Mouse (Mus musculus) MEL (cell line): Measurements from ENCODE around the gene Nemp1. TPM values are rescaled to one million over a fixed set of nuclear protein-coding genes. Genes with fewer than 3 reads are reported as not detected.

Experiments
- DNase-seq: peaks from one replicate; pipeline ENCODE4 v3.0.0; 2011; ENCODE audit warnings: low read depth, low spot score
- H3K27ac ChIP-seq: 2 replicates; pipeline ENCODE4 v1.5.1; 2012; ENCODE audit warnings: low read depth, mild to moderate bottlenecking, control low read depth, low read length, moderate library complexity; ENCODE audit not compliant: control insufficient read depth
- H3K27me3 ChIP-seq, 2 experiments: fragments of 150-350 bp in 1 of 2; sonication (generic) in 1 of 2; 2 replicates each; pipeline ENCODE4 v1.6.1; 2012; ENCODE audit warnings: low read length in 2 of 2, mild to moderate bottlenecking in 2 of 2, improper control_type of control experiment in 1 of 2, moderate library complexity in 1 of 2; ENCODE audit not compliant: insufficient read depth in 2 of 2, control insufficient read depth in 1 of 2
- H3K36me3 ChIP-seq, 2 experiments: 2 replicates each; pipeline ENCODE4 v1.6.1; 2012 to 2014; ENCODE audit warnings: low read length in 2 of 2, improper control_type of control experiment in 1 of 2, inconsistent platforms in 1 of 2, mild to moderate bottlenecking in 1 of 2; ENCODE audit not compliant: insufficient read depth in 2 of 2, control insufficient read depth in 1 of 2
- H3K4me1 ChIP-seq, 2 experiments: fragments of 150-350 bp in 1 of 2; sonication (generic) in 1 of 2; 2 replicates each; pipeline ENCODE4 v1.6.1; 2012; ENCODE audit warnings: low read length in 2 of 2, improper control_type of control experiment in 1 of 2, mild to moderate bottlenecking in 1 of 2; ENCODE audit not compliant: insufficient read depth in 2 of 2, control insufficient read depth in 1 of 2
- H3K4me3 ChIP-seq, 2 experiments: fragments of 150-350 bp in 1 of 2; sonication (generic) in 1 of 2; 2 replicates each; pipeline ENCODE4 v1.5.1; 2012; ENCODE audit warnings: low read depth in 2 of 2, low read length in 2 of 2, mild to moderate bottlenecking in 2 of 2, moderate library complexity in 2 of 2, control low read depth in 1 of 2, improper control_type of control experiment in 1 of 2; ENCODE audit not compliant: control insufficient read depth in 1 of 2, insufficient read depth in 1 of 2
- H3K79me2 ChIP-seq: 2 replicates; pipeline ENCODE4 v1.6.1; 2012; ENCODE audit warnings: mild to moderate bottlenecking, low read length, moderate library complexity; ENCODE audit not compliant: control insufficient read depth, poor library complexity, insufficient read depth
- H3K9ac ChIP-seq: 2 replicates; pipeline ENCODE4 v1.6.1; 2012; ENCODE audit warnings: low read depth, mild to moderate bottlenecking, control low read depth, low read length, moderate library complexity; ENCODE audit not compliant: control insufficient read depth, poor library complexity, severe bottlenecking
- H3K9me3 ChIP-seq: fragments of 150-350 bp; sonication (generic); replicated peaks from 2 replicates; pipeline ENCODE4 v1.6.1; 2012; ENCODE audit warnings: mild to moderate bottlenecking, low read length, improper control_type of control experiment, moderate library complexity; ENCODE audit not compliant: insufficient read depth
- BHLHE40 ChIP-seq: IDR thresholded peaks from 2 replicates; pipeline ENCODE4 v1.6.1; 2012; ENCODE audit warnings: low read depth, mild to moderate bottlenecking, inconsistent platforms, low read length, improper control_type of control experiment, borderline replicate concordance
- CHD1 ChIP-seq: IDR thresholded peaks from 2 replicates; pipeline ENCODE4 v1.6.1; 2012; ENCODE audit warnings: low read depth, mild to moderate bottlenecking, inconsistent platforms, low read length, improper control_type of control experiment
- CHD2 ChIP-seq: IDR thresholded peaks from 2 replicates; pipeline ENCODE4 v1.6.1; 2011; ENCODE audit warnings: low read length, improper control_type of control experiment
- CTCF ChIP-seq, 3 experiments: IDR thresholded peaks in 2 of 3; conservative IDR thresholded peaks in 1 of 3; 2 replicates each; pipeline ENCODE4 v1.5.1; 2011 to 2012; ENCODE audit warnings: low read length in 3 of 3, low read depth in 2 of 3, mild to moderate bottlenecking in 2 of 3, improper control_type of control experiment in 1 of 3, inconsistent platforms in 1 of 3, mixed read lengths in 1 of 3, moderate library complexity in 1 of 3; ENCODE audit not compliant: control insufficient read depth in 1 of 3, insufficient read depth in 1 of 3, poor library complexity in 1 of 3, severe bottlenecking in 1 of 3
- E2F4 ChIP-seq: IDR thresholded peaks from 2 replicates; pipeline ENCODE4 v1.6.1; 2011; ENCODE audit warnings: low read depth, low read length, improper control_type of control experiment, borderline replicate concordance
- ELF1 ChIP-seq: IDR thresholded peaks from 2 replicates; pipeline ENCODE4 v1.6.1; 2014; ENCODE audit warnings: low read depth, mild to moderate bottlenecking, inconsistent platforms, low read length, improper control_type of control experiment, moderate library complexity
- EP300 ChIP-seq, 2 experiments: IDR thresholded peaks; 2 replicates each; pipeline ENCODE4 v1.6.1; 2011; ENCODE audit warnings: improper control_type of control experiment in 2 of 2, low read length in 2 of 2, low read depth in 1 of 2, mild to moderate bottlenecking in 1 of 2
- ETS1 ChIP-seq: IDR thresholded peaks from 2 replicates; pipeline ENCODE4 v1.6.1; 2012; ENCODE audit warnings: low read depth, mild to moderate bottlenecking, inconsistent platforms, low read length, improper control_type of control experiment, moderate library complexity
- GABPA ChIP-seq: IDR thresholded peaks from 2 replicates; pipeline ENCODE4 v1.6.1; 2012; ENCODE audit warnings: low read depth, mild to moderate bottlenecking, inconsistent platforms, low read length, improper control_type of control experiment, moderate library complexity
- HCFC1 ChIP-seq: IDR thresholded peaks from 2 replicates; pipeline ENCODE4 v1.6.1; 2012; ENCODE audit warnings: low read depth, mild to moderate bottlenecking, inconsistent platforms, low read length, improper control_type of control experiment, moderate library complexity
- JUND ChIP-seq: IDR thresholded peaks from 2 replicates; pipeline ENCODE4 v1.6.1; 2011; ENCODE audit warnings: low read depth, mild to moderate bottlenecking, improper control_type of control experiment, low read length
- KAT2A ChIP-seq: conservative IDR thresholded peaks from 2 replicates; pipeline ENCODE4 v1.6.1; 2012; ENCODE audit warnings: low read depth, low read length, improper control_type of control experiment, inconsistent platforms
- MAZ ChIP-seq: IDR thresholded peaks from 2 replicates; pipeline ENCODE4 v1.6.1; 2012; ENCODE audit warnings: low read depth, mild to moderate bottlenecking, inconsistent platforms, low read length, improper control_type of control experiment
- MEF2A ChIP-seq: IDR thresholded peaks from 2 replicates; pipeline ENCODE4 v1.6.1; 2014; ENCODE audit warnings: low read depth, mild to moderate bottlenecking, inconsistent platforms, low read length, improper control_type of control experiment; ENCODE audit not compliant: poor library complexity, insufficient replicate concordance, severe bottlenecking; ENCODE audit errors: extremely low read depth
- MXI1 ChIP-seq: IDR thresholded peaks from 2 replicates; pipeline ENCODE4 v1.6.1; 2011; ENCODE audit warnings: mild to moderate bottlenecking, low read depth, low read length, improper control_type of control experiment
- MYB ChIP-seq: IDR thresholded peaks from 2 replicates; pipeline ENCODE4 v1.6.1; 2011; ENCODE audit warnings: mild to moderate bottlenecking, low read depth, low read length, improper control_type of control experiment
- MYC ChIP-seq: IDR thresholded peaks from 2 replicates; pipeline ENCODE4 v1.6.1; 2011; ENCODE audit warnings: low read depth, mild to moderate bottlenecking, low read length, improper control_type of control experiment, moderate library complexity
- NELFE ChIP-seq: IDR thresholded peaks from 2 replicates; pipeline ENCODE4 v1.6.1; 2011; ENCODE audit warnings: low read depth, low read length, improper control_type of control experiment
- POLR2A ChIP-seq, 2 experiments: IDR thresholded peaks; 2 replicates each; pipeline ENCODE4 v1.6.1; 2011 to 2012; ENCODE audit warnings: low read length in 2 of 2, mild to moderate bottlenecking in 2 of 2, control low read depth in 1 of 2, improper control_type of control experiment in 1 of 2, low read depth in 1 of 2, moderate library complexity in 1 of 2; ENCODE audit not compliant: control insufficient read depth in 1 of 2, insufficient read depth in 1 of 2, poor library complexity in 1 of 2
- POLR2AphosphoS2 ChIP-seq: IDR thresholded peaks from 2 replicates; pipeline ENCODE4 v1.6.1; 2011; ENCODE audit warnings: low read length, improper control_type of control experiment
- POLR2AphosphoS5 ChIP-seq: IDR thresholded peaks from 2 replicates; pipeline ENCODE4 v1.6.1; 2012; ENCODE audit warnings: low read depth, borderline replicate concordance, mild to moderate bottlenecking, inconsistent platforms, low read length, moderate library complexity, mixed read lengths
- RAD21 ChIP-seq: IDR thresholded peaks from 2 replicates; pipeline ENCODE4 v1.6.1; 2011; ENCODE audit warnings: mild to moderate bottlenecking, low read depth, low read length, improper control_type of control experiment
- RCOR1 ChIP-seq: IDR thresholded peaks from 2 replicates; pipeline ENCODE4 v1.6.1; 2012; ENCODE audit warnings: low read depth, mild to moderate bottlenecking, inconsistent platforms, low read length, improper control_type of control experiment
- SIN3A ChIP-seq: IDR thresholded peaks from 2 replicates; pipeline ENCODE4 v1.6.1; 2012; ENCODE audit warnings: low read length, improper control_type of control experiment, inconsistent platforms
- SMC3 ChIP-seq: IDR thresholded peaks from 2 replicates; pipeline ENCODE4 v1.6.1; 2011; ENCODE audit warnings: low read depth, low read length, improper control_type of control experiment
- TAL1 ChIP-seq: IDR thresholded peaks from 2 replicates; pipeline ENCODE4 v1.6.1; 2012; ENCODE audit warnings: mild to moderate bottlenecking, inconsistent platforms, low read length, moderate library complexity, mixed read lengths
- TBP ChIP-seq: IDR thresholded peaks from 2 replicates; pipeline ENCODE4 v1.8.0; 2011; ENCODE audit warnings: low read depth, low read length, improper control_type of control experiment
- TCF12 ChIP-seq: IDR thresholded peaks from 2 replicates; pipeline ENCODE4 v1.6.1; 2014; ENCODE audit warnings: low read depth, mild to moderate bottlenecking, inconsistent platforms, low read length, improper control_type of control experiment, moderate library complexity
- UBTF ChIP-seq: IDR thresholded peaks from 2 replicates; pipeline ENCODE4 v1.6.1; 2012; ENCODE audit warnings: low read depth, mild to moderate bottlenecking, inconsistent platforms, low read length, improper control_type of control experiment, moderate library complexity, borderline replicate concordance; ENCODE audit not compliant: insufficient read depth
- USF1 ChIP-seq: IDR thresholded peaks from 2 replicates; pipeline ENCODE4 v1.6.1; 2014; ENCODE audit warnings: low read depth, mild to moderate bottlenecking, inconsistent platforms, low read length, improper control_type of control experiment, moderate library complexity
- USF2 ChIP-seq, 2 experiments: IDR thresholded peaks; 2 replicates each; pipeline ENCODE4 v1.6.1; 2011 to 2012; ENCODE audit warnings: improper control_type of control experiment in 2 of 2, low read length in 2 of 2, borderline replicate concordance in 1 of 2, inconsistent platforms in 1 of 2, low read depth in 1 of 2, mild to moderate bottlenecking in 1 of 2; ENCODE audit not compliant: insufficient read depth in 1 of 2
- ZC3H11A ChIP-seq: IDR thresholded peaks from 2 replicates; pipeline ENCODE4 v1.6.1; 2012; ENCODE audit warnings: low read depth, mild to moderate bottlenecking, inconsistent platforms, low read length, improper control_type of control experiment
- ZKSCAN1 ChIP-seq: IDR thresholded peaks from 2 replicates; pipeline ENCODE4 v1.6.1; 2012; ENCODE audit warnings: low read depth, mild to moderate bottlenecking, inconsistent platforms, low read length, improper control_type of control experiment, moderate library complexity
- ZMIZ1 ChIP-seq: IDR thresholded peaks from 2 replicates; pipeline ENCODE4 v1.6.1; 2012; ENCODE audit warnings: low read depth, mild to moderate bottlenecking, inconsistent platforms, low read length, improper control_type of control experiment, moderate library complexity
- ZNF384 ChIP-seq: IDR thresholded peaks from 2 replicates; pipeline ENCODE4 v1.6.1; 2012; ENCODE audit warnings: low read depth, mild to moderate bottlenecking, inconsistent platforms, low read length, improper control_type of control experiment
- polyA plus RNA-seq, 2 experiments: library from polyadenylated mRNA; stranded (reverse) in 1 of 2; unstranded in 1 of 2; fragments of >175 nt in 1 of 2; fragments of >200 nt in 1 of 2; gene quantifications; 2 replicates each; pipeline versions ENCODE4 v1.2.1 to v1.2.4; 2012; ENCODE audit warnings: low replicate concordance in 2 of 2, low read depth in 1 of 2; ENCODE audit not compliant: insufficient read length in 2 of 2, insufficient read depth in 1 of 2, missing spikeins in 1 of 2
- total RNA-seq: library from RNA; depleted of rRNA; stranded (reverse); fragments of 300-350 nt; gene quantifications from 2 replicates; pipeline ENCODE4 v1.2.3, GENCODE M21; 2012

Nemp1 gene
- total and polyA plus RNA-seq, 3 experiments: 12.1 to 13.9 TPM; not detected in 1

DNA sequence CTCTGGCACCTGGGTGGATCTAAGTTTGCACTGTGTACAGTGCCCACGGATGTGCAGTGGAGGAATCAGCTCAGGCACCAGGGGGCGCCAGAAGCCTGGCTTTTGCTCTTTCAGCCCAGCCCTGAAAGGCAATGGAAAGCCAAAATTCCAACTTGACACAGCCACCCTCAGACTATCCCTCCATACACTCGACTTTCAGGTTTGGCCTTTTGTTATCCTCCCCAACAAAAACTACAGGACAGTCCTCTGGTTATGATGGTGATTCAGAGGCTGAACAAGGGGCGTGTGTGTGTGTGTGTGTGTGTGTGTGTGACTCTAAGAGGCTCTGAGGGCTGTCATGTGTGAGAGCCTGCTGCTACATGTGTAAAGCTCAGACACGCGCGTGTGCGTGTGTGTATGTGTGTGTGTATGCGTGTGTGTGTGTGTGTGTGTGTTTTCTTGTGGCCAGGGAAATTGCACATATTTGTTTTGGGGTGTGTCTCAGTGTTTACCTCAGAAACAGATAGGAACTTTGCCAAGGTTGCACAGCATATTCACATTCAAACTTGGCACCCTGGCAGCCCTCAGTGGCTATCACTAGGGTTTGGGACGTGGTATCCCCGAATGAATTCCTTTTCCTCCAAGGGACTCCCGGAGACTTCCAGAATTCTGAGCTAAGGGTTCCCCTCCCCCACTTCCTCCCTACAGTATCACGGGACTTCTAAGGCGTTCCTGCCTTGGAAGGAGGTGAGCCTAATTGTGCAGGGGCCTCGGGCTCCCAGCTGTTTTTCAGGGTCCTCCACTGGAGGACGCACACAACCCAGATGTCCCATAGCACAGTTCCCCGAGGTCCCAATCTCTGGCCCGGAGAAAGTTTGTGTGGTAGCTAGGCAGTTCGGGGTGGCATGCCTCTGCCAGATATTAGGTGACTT lies 24.6 kb upstream of the Nemp1 start:
- H3K9ac ChIP-seq: peak overlapping the region; percentile 95
- peak overlapping the region; percentile 93 for H3K27ac ChIP-seq
- peaks cover 21% of the 10 kb centered on the region for H3K79me2 ChIP-seq
- H3K27me3 ChIP-seq: no peaks in the 10 kb centered on the region
- H3K36me3 ChIP-seq: peaks cover 0 to 3% of the 10 kb centered on the region in 2 experiments; a peak in 2 of 4 replicates
- no peaks in the 10 kb centered on the region for H3K9me3 ChIP-seq
- H3K4me1 ChIP-seq: peaks cover 2 to 11% of the 10 kb centered on the region in 2 experiments; a peak in 3 of 4 replicates
- H3K4me3 ChIP-seq: peak overlapping the region; percentile 98
- DNase-seq: peak; percentile 87
- TF ChIP-seq ZKSCAN1 (no peak), MYC (peak; percentile 58; the same call in 1 of the 2 replicates), TBP (no peak), TCF12 (no peak), CHD1 (no peak), SIN3A (peak; percentile 76), ZC3H11A (peak; percentile 85), ETS1 (no peak; the same call in 1 of the 2 replicates), E2F4 (no peak), ZNF384 (0 out of 2 replicates have a peak, but pooled peaks have one; percentile 31), MYB (no peak), MEF2A (no peak), POLR2AphosphoS2 (no peak), NELFE (no peak), KAT2A (no peak), GABPA (no peak), USF2 (IDR thresholded peaks at IDR 0.05; ENCODE audit: borderline replicate concordance in 1 of 2, insufficient read depth in 1 of 2, low read depth in 1 of 2, low read length in 2 of 2) (no peak), JUND (no peak), RCOR1 (0 out of 2 replicates have a peak, but pooled peaks have one; percentile 42), UBTF (no peak), ZMIZ1 (no peak), HCFC1 (peak; percentile 31; the same call in 1 of the 2 replicates), POLR2A (IDR thresholded peaks at IDR 0.05; ENCODE audit: control insufficient read depth in 1 of 2, insufficient read depth in 1 of 2, low read depth in 1 of 2, low read length in 2 of 2, poor library complexity in 1 of 2) (no peak), EP300 (IDR thresholded peaks at IDR 0.05; ENCODE audit: low read depth in 1 of 2, low read length in 2 of 2) (peak in 1 of 2 experiments; percentile 17; a peak in 1 of 4 replicates), ELF1 (no peak), TAL1 (no peak), MAZ (0 out of 2 replicates have a peak, but pooled peaks have one; percentile 50), RAD21 (peak; percentile 94), BHLHE40 (peak; percentile 78), CTCF (IDR thresholded peaks at IDR 0.05 in 2 of 3, conservative IDR thresholded peaks at IDR 0.05 in 1 of 3; ENCODE audit: control insufficient read depth in 1 of 3, insufficient read depth in 1 of 3, low read depth in 2 of 3, low read length in 3 of 3, poor library complexity in 1 of 3, severe bottlenecking in 1 of 3) (peak; percentile 87 to 97 (median 95)), POLR2AphosphoS5 (no peak), CHD2 (peak; percentile 65), MXI1 (peak; percentile 76), USF1 (no peak), SMC3 (peak; percentile 94)
